Mouse (Mus musculus) MEL-GATA-1-ER (cell line): ENCODE measurements around the gene Dmrtc1c1.
"Not testable (repeated sequence)": the region's sequence is repeated elsewhere in the genome, so short reads cannot be mapped to it uniquely, and the experiment has no call there.

Source experiments
- DNase-seq: peaks from one replicate; pipeline ENCODE4 v3.0.0-alpha.2; 2012; ENCODE audit warnings: low read depth; ENCODE audit errors: extremely low read depth

The Dmrtc1c1 gene

DNA sequence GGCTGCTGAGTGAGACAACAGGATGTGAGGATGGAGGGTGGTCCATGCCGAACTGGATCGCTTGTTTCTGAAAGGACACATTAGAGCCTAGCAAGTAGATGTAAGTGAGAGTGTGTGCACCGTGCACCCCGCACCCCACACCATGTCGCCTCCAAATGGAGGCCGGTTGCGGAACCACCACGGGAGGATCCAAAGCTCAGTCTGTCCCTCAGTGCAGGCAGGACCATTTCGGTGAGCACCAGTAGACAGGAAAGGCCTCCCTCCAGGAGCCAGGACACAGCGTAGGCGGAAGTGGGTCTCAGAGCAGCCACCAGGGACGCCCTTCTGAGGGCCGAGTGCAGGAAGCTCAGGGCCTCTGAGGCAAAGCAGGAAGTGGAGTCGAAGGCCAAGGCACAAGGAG, at the start of gene Dmrtc1c1:
Gene Dmrtc1c1 (plus strand): TSS at position 301 of the 400 bp plus-strand sequence.
- DNase-seq = not testable (repeated sequence)

GRCm38 (mm10) chrX:102765878-102766277, 36.9 kb upstream of the Dmrtc1c1 start:
- no peak for DNase-seq

- peak; percentile 92 for DNase-seq
These were observed 9.5 kb downstream of the Dmrtc1c1 start for GRCm38 (mm10) chrX:102812311-102812710.

DNA sequence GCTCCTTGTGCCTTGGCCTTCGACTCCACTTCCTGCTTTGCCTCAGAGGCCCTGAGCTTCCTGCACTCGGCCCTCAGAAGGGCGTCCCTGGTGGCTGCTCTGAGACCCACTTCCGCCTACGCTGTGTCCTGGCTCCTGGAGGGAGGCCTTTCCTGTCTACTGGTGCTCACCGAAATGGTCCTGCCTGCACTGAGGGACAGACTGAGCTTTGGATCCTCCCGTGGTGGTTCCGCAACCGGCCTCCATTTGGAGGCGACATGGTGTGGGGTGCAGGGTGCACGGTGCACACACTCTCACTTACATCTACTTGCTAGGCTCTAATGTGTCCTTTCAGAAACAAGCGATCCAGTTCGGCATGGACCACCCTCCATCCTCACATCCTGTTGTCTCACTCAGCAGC, 51.8 kb downstream of the Dmrtc1c1 start, which contains the start of gene Dmrtc1c2:
Gene Dmrtc1c2 (minus strand): TSS at position 101 of the 400 bp plus-strand sequence.
- DNase-seq = not testable (repeated sequence)
